Mouse (Mus musculus): ENCODE data around the gene Ppp4c. TPM values are rescaled to one million over a fixed set of nuclear protein-coding genes. Genes with fewer than 3 reads are reported as not detected.

Gene Ppp4c
- total and polyA plus RNA-seq, 2 experiments from 2014 or later, result 126 to 143 TPM

DNA sequence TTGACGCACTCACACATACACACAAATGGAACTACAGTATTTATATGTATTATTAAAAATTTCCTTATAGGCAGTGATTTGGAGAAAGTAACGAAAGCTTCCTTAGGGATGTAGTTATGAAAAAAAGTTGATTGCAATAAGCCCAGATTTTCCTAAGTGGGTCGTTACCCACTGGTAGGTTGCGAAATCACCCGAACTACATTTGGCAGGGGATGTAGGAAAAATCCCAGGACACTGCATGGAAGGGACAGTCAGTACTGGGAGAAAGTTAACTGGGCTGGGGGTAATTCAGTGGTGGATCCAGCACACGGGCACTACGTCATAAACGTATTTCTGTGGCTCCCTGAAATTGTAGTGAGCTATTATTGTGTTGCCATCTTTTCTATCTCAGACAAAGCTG is 24.2 kb upstream of the Ppp4c start:
- peaks cover 7% of the 10 kb centered on the region; the same call in 1 of the 2 replicates for H3K4me1 ChIP-seq (ENCODE audit: insufficient read depth, low read length)
- no peak overlapping the region for H3K27ac ChIP-seq
- H3K27me3 ChIP-seq (ENCODE audit: insufficient read depth, low read length), result no peaks in the 10 kb centered on the region
- H3K4me2 ChIP-seq (ENCODE audit: low read depth, low read length), result no peak overlapping the region
- H3K9me3 ChIP-seq (ENCODE audit: low read length), result no peaks in the 10 kb centered on the region
- no peak overlapping the region for H3K4me3 ChIP-seq (ENCODE audit: low read length)
- 73% methylated on average over 8 of the region's 8 CpGs for WGBS
- H3K9ac ChIP-seq (replicated peaks; ENCODE audit: low read length), result no peak overlapping the region
- H3K36me3 ChIP-seq (ENCODE audit: insufficient read depth, low read length), result no peaks in the 10 kb centered on the region
- ATAC-seq (no peak), DNase-seq (ENCODE audit: low spot score) (no peak)
- TF ChIP-seq CTCF (IDR thresholded peaks at IDR 0.05; ENCODE audit: low read depth), result no peak

DNA sequence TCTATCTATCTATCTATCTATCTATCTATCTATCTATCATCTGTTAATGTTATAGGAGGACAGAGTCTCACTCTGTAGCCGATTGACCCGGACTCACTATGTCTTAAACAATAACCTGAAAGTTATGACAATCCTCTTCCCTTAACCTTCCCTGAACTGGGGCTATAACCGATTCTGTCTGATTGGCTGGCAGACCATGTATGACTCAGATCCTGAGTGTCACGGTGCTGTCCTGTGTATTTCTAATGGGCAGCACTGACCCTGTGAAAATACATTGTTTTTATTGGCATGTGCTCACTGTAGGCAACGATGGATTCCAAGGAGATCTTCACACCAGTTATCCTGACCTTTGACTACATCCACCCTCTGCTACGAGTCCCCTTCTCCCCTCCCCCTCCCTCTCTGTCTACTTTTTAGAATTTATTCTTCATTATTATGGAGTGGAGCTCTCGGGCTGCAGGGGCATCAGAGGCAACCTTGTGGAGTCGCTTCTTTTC is 23.5 kb upstream of the Ppp4c start:
- 37% methylated on average over 8 of the region's 8 CpGs for WGBS

DNA sequence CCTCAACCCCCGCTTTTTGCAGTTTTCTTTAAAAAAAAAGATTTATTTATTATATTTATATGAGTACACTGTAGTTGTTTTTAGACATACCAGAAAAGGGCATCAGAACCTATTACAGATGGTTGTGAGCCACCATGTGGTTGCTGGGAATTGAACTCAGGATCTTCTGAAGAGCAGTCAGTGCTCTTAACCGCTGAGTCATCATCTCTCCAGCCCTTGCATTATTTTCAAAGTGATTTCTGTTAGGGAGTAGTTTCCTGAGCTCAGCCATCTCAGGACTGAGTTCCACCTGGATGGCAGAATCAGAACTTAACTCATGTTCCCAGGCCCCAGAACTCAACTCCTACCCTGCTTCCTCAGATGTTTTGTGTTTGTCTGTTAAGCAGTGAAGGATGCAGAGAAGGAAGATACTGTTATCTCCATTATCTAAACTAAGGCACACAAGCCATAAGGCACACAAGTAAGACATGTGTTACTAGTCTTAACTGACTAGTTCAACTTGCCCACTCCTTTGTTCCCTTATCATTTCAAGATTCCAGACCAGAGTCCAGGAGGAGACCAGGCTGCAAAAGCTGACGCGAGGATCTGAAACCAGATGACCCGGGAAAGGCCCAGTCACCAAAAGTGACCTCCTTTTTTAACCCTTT is 17.6 kb upstream of the Ppp4c start:
- no peak for TF ChIP-seq CTCF (IDR thresholded peaks at IDR 0.05; ENCODE audit: low read depth)
- Histone ChIP-seq H3K9ac (replicated peaks; ENCODE audit: low read length) (peak overlapping the region; percentile 56; the same call in 1 of the 2 replicates), H3K4me2 (ENCODE audit: low read depth, low read length) (peak overlapping the region; percentile 67), H3K9me3 (ENCODE audit: low read length) (no peaks in the 10 kb centered on the region), H3K27me3 (ENCODE audit: insufficient read depth, low read length) (no peaks in the 10 kb centered on the region), H3K27ac (peak overlapping the region; percentile 64; the same call in 1 of the 2 replicates), H3K36me3 (ENCODE audit: insufficient read depth, low read length) (no peaks in the 10 kb centered on the region), H3K4me3 (ENCODE audit: low read length) (no peak overlapping the region), H3K4me1 (ENCODE audit: insufficient read depth, low read length) (peaks cover 7% of the 10 kb centered on the region; the same call in 1 of the 2 replicates)
- DNase-seq (ENCODE audit: low spot score) (no peak), ATAC-seq (no peak)
- WGBS, result 61% methylated on average over 5 of the region's 5 CpGs

More for the DNA sequence above, 23.5 kb upstream of the Ppp4c start:
- H3K9me3 ChIP-seq (ENCODE audit: low read length), result no peaks in the 10 kb centered on the region
- H3K4me1 ChIP-seq (ENCODE audit: insufficient read depth, low read length), result peaks cover 7% of the 10 kb centered on the region; the same call in 1 of the 2 replicates
- H3K36me3 ChIP-seq (ENCODE audit: insufficient read depth, low read length), result no peaks in the 10 kb centered on the region
- DNase-seq (ENCODE audit: low spot score) (no peak), ATAC-seq (no peak)
- H3K4me3 ChIP-seq (ENCODE audit: low read length), result no peak overlapping the region
- no peak overlapping the region for H3K9ac ChIP-seq (replicated peaks; ENCODE audit: low read length)
- no peak for TF ChIP-seq CTCF (IDR thresholded peaks at IDR 0.05; ENCODE audit: low read depth)
- H3K27me3 ChIP-seq (ENCODE audit: insufficient read depth, low read length), result no peaks in the 10 kb centered on the region
- no peak overlapping the region for H3K4me2 ChIP-seq (ENCODE audit: low read depth, low read length)
- H3K27ac ChIP-seq, result no peak overlapping the region

DNA sequence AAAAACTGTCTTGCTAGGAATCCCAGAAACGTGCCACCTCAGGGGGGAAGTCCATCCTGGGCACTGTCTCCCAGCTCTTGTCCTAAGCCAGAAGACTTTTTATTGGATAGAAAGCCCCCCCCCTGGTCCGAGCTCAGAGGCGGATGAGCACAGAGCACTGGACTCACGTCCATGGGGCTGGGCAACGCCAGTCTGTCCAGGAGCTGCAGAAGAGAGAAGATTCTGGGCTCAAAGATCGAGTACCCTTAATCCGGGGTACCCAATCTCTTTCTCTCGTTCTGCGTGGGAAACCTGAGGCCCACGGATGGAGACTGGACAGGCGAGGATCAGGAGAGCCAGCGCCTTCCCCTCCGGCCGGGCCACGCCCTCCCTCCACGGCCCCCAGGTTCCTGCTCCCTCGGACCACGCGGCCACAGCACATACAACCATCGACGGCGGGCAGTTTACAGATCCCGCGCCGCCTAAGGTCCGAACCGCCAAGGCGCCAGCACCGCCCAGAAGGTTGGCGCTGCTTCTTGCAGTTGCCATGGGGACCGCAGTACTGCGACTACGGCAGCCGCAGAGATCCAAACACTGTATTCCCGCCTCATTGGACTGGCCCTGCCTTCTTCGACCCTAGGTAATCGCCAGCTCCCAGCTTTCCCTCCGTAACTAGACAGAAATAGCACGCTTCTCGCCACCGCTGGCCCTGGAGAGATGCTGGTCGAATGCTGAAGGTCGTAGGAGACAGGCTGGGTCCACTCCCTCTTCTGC is 16.6 kb upstream of the Ppp4c start:
- peak; percentile 93 for ATAC-seq
- H3K27me3 ChIP-seq (ENCODE audit: insufficient read depth, low read length), result no peaks in the 10 kb centered on the region
- peak overlapping the region; percentile 56 for H3K9ac ChIP-seq (replicated peaks; ENCODE audit: low read length)
- peak overlapping the region; percentile 52 for H3K4me3 ChIP-seq (ENCODE audit: low read length)
- H3K4me1 ChIP-seq (ENCODE audit: insufficient read depth, low read length), result peaks cover 6% of the 10 kb centered on the region; the same call in 1 of the 2 replicates
- no peaks in the 10 kb centered on the region for H3K9me3 ChIP-seq (ENCODE audit: low read length)
- peaks cover 1% of the 10 kb centered on the region; the same call in 1 of the 2 replicates for H3K36me3 ChIP-seq (ENCODE audit: insufficient read depth, low read length)
- peak; percentile 94 for DNase-seq (ENCODE audit: low spot score)
- under 1% methylated on average over 39 of the region's 43 CpGs for WGBS
- H3K27ac ChIP-seq, result peak overlapping the region; percentile 64
- TF ChIP-seq CTCF (IDR thresholded peaks at IDR 0.05; ENCODE audit: low read depth), result peak; percentile 45
- H3K4me2 ChIP-seq (ENCODE audit: low read depth, low read length), result peak overlapping the region; percentile 67

- Histone ChIP-seq H3K27me3 (ENCODE audit: insufficient read depth, low read length) (no peaks in the 10 kb centered on the region), H3K9me3 (ENCODE audit: low read length) (no peaks in the 10 kb centered on the region), H3K36me3 (ENCODE audit: insufficient read depth, low read length) (peaks cover 5% of the 10 kb centered on the region; the same call in 1 of the 2 replicates), H3K4me2 (ENCODE audit: low read depth, low read length) (peak overlapping the region; percentile 67), H3K4me3 (ENCODE audit: low read length) (no peak overlapping the region), H3K27ac (no peak overlapping the region), H3K4me1 (ENCODE audit: insufficient read depth, low read length) (no peaks in the 10 kb centered on the region), H3K9ac (replicated peaks; ENCODE audit: low read length) (no peak overlapping the region)
- DNase-seq (ENCODE audit: low spot score), result no peak
- no peak for ATAC-seq
- WGBS, result 68% methylated on average over 4 of the region's 4 CpGs
- no peak for TF ChIP-seq CTCF (IDR thresholded peaks at IDR 0.05; ENCODE audit: low read depth)
Observed at GRCm38 (mm10) chr7:126807405-126807804, 15.1 kb upstream of the Ppp4c start.

DNA sequence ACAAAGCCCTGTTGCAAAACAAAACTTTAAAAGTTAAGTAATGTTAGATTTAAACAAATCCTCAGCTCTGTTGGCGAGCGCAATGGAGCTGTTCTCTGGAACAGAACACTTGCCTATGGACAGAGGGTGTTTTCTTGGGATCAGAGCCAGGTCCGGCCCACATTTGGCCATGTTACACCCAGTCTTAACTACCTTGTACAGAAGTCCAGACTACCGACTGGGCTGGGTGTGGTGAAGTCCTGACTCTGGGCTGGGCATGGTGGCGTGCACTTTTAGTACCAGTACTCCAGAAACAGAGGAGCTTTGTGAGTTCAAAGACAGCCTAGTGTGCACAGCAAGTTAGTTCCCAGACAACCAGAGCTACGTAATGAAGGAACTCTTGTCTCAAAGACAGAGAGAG is 14.7 kb upstream of the Ppp4c start:
- TF ChIP-seq CTCF (IDR thresholded peaks at IDR 0.05; ENCODE audit: low read depth), result no peak
- ATAC-seq, result no peak
- WGBS, result 67% methylated on average over 6 of the region's 6 CpGs

More for the DNA sequence above, 14.7 kb upstream of the Ppp4c start:
- DNase-seq (ENCODE audit: low spot score), result no peak
- H3K27ac ChIP-seq, result no peak overlapping the region
- H3K4me3 ChIP-seq (ENCODE audit: low read length), result no peak overlapping the region
- no peaks in the 10 kb centered on the region for H3K4me1 ChIP-seq (ENCODE audit: insufficient read depth, low read length)
- H3K27me3 ChIP-seq (ENCODE audit: insufficient read depth, low read length), result no peaks in the 10 kb centered on the region
- no peak overlapping the region for H3K9ac ChIP-seq (replicated peaks; ENCODE audit: low read length)
- peaks cover 5% of the 10 kb centered on the region; the same call in 1 of the 2 replicates for H3K36me3 ChIP-seq (ENCODE audit: insufficient read depth, low read length)
- H3K9me3 ChIP-seq (ENCODE audit: low read length), result no peaks in the 10 kb centered on the region
- no peak overlapping the region for H3K4me2 ChIP-seq (ENCODE audit: low read depth, low read length)

All from hindbrain, postnatal 0 days (tissue).